Mouse (Mus musculus) layer of hippocampus, postnatal 10 days (tissue): ENCODE measurements around the gene Pcsk1n. TPM values are rescaled to one million over a fixed set of nuclear protein-coding genes. Genes with fewer than 3 reads are reported as not detected.
"Not testable (repeated sequence)": the region's sequence is repeated elsewhere in the genome, so short reads cannot be mapped to it uniquely, and the experiment has no call there.

ENCODE experiments used
- DNase-seq, 2 experiments: peaks; one replicate each; pipeline ENCODE4 v3.0.0; 2021; ENCODE audit warnings: low spot score in 2 of 2
- long read RNA-seq: library from polyadenylated mRNA; stranded (forward); transcript quantifications from one replicate; pipeline ENCODE4 v2.0.0, GENCODE M21; 2023
- total RNA-seq, 2 experiments: library from RNA; stranded (reverse); gene quantifications; 2 replicates each; pipeline ENCODE4 v1.2.3; 2021

The Pcsk1n gene
- 100 to 1,000 TPM; 307 to 355 TPM for total RNA-seq
- long read RNA-seq, transcript Pcsk1n-201 (3 exons, 2,193 nt), result major isoform, 1,120 of 1,255 reads
- long read RNA-seq, partial matches to known transcripts, result 29 of 1,255 reads
- long read RNA-seq, other reads (novel, unspliced or antisense), result 106 of 1,255 reads

DNA sequence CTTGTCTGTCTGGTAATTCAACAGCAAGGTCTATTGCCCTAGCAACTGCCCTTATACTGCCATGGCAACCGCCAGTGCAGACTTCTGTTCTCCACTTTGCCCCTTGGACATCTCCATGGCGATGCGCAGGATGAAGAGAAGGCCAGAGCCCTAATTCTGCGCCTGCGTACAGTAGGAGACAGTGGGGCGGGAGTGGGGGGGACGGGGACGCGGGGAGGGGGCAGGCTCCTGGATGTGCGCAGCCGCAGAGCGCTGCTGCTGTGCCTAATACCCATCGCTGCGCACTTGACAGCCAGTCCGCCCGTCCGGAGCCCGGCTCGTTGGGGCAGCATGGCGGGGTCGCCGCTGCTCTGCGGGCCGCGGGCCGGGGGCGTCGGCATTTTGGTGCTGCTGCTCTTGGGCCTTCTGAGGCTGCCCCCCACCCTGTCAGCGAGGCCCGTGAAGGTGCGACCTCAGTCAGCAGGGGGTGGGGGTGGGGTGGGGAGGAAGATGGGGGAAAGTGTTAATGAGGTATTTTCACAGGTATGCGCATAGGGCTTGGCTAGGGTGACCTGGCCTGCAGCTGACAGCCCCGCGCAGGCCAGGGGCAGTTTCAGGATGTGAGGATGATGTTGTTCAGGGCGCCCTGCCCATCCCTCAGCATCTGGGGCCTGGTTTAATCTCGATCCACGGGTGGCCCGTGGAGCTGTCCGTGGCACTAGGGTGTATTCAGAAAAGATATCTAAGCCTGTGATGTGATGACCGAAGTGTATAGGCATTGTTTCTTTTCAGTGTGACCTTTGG lies at the start of gene Pcsk1n:
Gene Pcsk1n (plus strand): TSS at position 222 of the 783 bp plus-strand sequence.
- DNase-seq, result peak; percentile 46 to 63

DNA sequence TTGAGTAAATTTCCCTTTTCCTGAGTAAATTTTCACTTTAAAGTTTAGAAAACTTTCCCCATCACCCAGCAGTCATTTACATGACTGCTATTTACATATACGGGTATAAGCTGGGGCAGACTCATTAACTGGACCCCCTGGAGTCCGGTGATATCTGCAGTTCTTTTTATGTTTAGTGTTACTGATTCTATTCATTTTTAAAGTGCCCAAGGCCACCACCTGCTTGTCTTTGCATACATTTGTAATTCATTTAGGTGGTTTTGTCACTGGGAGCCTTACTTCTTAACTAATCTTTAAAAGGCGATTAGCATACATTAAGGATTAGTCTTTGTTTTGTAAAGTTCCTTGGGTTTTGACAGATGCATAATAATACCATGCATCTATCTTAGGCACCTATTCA lies 49.8 kb upstream of the Pcsk1n start:
- no peak for DNase-seq

DNA sequence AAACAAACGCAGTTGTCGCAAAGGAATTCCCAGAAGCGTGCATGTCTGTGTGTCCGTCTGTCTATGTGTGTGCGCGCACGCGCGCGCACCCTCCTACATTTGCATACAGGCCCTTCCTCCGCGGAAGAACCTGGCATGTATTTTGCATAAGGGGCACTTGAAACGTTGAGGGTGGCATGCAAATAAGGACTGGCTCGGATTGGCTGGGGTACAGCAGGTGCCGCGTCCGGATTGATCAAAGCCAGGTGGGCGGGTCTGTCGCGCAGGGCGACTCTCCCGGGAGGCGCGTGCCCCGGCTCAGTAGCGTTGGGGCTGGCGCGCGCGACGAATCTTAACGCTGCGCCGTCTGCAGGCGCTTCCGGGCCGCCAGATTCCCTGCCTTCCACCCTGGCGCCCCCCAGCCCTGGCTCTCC lies 41.6 kb upstream of the Pcsk1n start, which contains the start of gene Pim2:
Gene Pim2 (plus strand): TSS at position 256 of the 413 bp plus-strand sequence.
- peak; percentile 72 to 78 for DNase-seq

DNA sequence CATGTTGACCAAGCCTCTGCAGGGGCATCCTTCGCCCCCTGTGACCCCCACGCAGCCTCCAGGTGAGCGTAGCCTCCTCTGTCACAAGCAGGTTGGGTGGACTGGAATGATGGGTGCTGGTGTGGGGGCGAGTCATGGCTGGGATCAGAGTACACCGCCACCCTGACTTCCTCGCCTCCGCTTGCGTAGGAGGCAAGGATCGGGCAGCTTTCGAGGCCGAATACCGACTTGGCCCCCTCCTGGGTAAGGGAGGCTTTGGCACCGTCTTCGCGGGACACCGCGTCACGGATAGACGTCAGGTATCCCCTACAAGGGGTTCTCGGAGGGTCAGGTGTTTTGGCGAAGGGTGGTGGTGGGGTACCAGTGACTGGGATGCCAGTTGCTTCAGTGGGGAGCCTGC lies 41.1 kb upstream of the Pcsk1n start:
- DNase-seq, result peak in 1 of 2 experiments; percentile 36

DNA sequence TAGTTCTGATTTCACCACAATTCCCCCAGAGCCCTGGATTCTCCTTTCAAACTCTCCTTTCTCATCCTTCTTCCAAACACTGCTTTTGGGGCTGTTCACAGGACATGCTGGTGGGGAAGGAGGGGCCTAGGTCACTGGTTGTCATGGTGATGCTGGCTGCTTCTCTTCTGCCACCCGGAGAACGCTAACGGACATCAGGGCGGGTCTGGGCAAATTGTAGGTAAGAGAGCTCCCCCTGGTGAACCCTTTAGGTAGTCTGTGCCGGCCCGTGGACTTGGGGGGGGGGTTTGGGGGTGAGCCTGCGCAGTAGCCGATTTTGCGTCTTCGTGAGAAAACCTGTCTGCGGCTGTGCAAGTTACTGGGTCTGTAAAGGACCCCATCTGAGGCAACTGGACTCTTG lies 39.8 kb upstream of the Pcsk1n start:
- DNase-seq, result peak; percentile 51 to 66

DNA sequence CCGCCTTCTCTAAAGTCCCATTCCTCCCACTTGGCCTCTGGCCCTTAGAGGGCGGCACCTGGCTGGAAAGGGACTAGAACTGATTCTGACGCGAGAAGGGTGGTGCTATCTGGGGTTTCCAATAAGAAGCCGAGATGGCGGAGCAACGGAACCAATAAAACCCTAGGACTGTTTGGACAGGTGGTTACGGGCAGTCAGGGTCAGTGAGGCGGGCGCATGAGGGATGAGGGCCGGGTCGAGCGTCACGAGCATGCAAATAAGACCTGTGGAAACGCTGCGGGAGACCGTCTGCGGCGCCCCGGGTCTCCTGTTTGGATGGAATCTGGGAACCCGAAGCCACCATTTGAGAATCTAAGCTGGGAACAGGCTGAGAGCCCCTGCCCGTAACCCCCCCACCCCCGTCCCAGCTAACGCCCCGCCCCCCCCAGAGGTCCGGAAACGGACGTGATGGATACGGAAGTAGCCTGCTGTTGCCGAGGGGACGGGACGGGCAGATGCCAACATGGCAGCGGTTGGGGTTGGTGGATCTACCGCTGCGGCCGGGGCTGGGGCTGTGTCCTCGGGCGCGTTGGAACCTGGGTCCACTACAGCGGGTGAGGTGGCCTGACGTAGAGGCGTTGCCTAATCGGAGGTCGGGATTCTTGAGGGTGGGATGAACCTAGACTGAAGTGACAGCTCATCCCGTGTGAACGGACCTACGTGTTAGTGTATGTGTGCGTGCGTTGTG lies 35.6 kb upstream of the Pcsk1n start, which contains the start of gene Slc35a2:
Gene Slc35a2 (plus strand): TSS at position 188 of the 727 bp plus-strand sequence.
- DNase-seq, result peak; percentile 64 to 74

DNA sequence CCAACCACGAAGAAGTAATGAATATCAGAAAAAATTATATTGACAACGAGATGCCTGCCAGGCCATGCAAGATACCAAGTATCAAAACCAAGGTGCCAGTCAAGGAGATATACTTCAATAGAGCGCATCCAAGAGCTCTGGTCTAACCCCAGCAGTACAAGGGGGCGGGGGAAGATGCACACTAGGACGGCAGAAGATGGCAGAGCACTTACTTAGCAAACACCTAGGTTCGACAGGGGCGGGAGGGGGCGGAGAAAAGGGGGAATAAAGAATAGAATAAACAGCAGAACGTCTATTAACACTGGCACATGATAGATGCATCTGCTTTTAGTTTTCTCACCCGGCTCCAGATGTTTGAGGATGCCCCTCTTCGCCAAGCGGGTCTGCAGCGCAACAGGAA lies 21.4 kb upstream of the Pcsk1n start:
- DNase-seq, result no peak

DNA sequence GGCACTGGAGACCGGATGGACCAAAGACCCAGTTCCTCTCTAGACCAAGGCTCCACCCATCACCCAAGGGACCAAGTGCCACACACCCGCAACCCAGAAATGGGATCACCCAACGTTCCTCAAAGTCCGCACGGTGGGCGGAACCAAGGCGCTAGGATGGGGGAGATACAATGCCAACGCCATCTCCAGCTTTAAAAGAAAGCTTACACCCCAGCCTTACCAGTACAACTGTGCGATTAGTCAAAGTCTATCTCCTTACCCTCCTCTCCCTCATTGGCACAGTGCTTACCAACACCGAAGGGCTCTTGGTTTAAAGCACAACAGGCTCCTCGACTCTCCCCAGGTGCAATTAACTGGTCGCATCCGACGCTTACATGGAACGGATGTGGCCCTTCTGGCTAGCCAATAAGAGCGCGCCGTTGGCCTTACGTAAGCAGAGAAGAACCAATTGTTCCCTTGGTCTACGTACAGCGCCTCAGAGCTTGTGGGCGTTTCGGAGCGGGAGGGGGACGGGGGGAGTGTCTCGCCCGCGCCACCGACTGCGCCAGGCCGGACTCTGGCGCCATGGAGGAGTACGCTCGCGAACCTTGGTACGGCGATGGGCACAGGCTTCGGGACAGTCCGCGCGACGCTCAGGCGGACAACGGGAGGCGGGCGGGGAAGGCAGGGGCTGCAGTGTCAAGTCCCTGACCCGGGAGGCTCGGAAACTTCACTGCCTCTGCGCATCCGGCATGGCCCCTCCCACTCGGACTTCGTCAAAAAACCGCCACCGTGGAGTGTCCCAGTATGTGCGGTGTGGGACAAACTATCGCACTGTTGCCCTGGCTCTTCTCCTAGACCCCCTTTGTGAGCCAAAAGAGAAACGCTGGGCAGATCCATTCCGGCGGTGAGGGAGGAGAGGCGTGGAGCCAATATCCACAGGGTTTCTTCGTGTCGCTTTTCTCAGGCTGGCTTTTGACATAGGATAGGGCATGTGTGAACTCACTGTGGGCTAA lies 20.4 kb upstream of the Pcsk1n start, which contains the start of the genes Pqbp1 and Timm17b:
Gene Pqbp1 (minus strand): TSS at position 390 of the 995 bp plus-strand sequence.
Gene Timm17b (plus strand): TSS at position 478 of the 995 bp plus-strand sequence.
- peak; percentile 72 to 81 for DNase-seq

DNA sequence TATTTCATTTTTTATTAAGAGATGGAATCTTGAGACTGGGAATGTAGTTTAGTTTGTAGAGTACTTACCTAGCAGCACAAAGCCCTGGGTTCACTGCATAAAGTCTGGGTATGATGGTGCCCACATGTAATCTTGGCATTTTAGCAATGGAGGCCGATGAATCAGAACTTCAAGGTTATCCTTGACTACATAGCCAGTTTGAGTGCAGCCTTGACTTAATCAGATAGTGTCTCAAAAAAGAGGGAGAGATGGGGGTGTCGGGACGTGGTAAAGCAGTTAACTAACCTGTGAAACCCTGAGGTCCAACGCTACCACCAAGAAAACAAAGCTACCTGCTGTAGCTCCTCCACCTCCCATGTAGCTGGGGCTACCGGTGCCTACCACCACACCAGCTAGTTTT lies 15.2 kb upstream of the Pcsk1n start:
- DNase-seq, result no peak

DNA sequence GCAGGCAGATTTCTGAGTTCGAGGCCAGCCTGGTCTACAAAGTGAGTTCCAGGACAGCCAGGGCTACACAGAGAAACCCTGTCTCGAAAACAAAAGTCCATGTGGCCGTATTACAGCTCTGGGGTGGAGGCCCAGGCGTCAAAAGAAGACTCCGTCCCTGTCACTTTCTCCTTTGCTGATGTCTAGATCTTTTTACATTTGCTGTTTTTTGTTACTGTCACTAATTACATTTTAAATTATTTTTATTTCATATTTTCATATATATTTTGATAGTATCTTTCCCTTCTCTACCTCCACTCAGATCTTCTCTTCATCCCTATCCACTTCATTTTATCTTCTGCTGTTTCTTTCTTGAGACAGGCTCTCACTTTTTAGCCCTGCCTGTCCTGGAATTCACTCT lies 11.9 kb upstream of the Pcsk1n start, which contains the start of gene Gm10491:
Gene Gm10491 (minus strand): TSS at position 101 of the 400 bp plus-strand sequence.
- DNase-seq, result no peak

DNA sequence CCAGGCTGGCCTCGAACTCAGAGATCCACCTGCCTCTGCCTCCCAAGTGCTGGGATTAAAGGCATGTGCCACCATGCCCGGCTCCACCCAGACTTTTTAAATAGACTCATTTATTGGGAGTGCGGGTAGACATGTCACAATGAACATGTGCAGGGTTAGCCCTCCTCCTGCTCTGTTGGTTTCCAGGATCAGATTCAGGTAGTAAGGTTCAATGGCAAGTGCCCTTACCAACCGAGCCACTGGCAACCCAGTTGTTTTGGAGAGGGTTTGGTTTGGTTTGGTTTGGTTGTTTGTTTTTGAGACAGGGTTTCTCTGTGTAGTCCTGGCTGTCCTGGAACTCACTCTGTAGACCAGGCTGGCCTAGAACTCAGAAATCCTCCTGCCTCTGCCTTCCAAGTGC lies 10.4 kb upstream of the Pcsk1n start, which contains the start of gene Gm10490:
Gene Gm10490 (plus strand): TSS at position 301 of the 400 bp plus-strand sequence.
- not testable (repeated sequence) for DNase-seq

DNA sequence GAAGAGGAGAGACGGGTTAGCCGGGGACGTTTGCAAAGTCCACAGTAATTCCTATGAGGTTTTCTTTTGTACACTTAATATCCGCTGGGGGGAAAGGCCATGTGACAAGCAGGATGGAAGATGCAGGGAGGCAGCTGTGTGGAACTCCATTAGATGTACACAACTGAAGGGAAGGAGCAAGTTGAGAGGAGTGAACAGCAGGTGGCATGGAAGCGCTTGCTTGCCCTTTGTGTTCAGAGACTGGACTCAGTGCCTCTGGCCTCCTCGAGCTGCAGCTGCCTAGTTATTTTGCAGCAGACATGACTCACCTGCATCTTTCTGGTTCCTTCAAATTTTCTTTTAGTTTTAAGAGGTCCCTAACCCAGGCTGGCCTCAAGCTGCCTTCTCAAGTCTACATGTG lies 9.1 kb upstream of the Pcsk1n start:
- no peak for DNase-seq

DNA sequence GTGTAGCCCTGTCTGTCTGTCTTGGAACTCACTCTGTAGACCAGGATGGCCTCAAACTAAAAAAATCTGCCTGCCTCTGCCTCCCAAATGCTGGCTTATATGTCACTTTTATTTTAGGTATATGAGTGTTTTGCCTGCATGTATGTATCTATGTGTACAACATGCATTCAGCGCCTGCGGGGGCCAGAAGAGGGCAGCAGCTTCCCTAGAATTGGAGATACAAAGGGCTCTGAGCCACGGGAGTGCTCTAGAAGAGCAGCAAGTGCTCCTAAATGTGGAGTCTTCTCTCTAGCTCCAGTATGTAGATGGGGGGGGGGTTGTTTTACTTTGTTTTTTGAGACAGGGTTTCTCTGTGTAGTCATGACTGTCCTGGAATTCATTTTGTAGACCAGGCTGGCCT lies 4.0 kb upstream of the Pcsk1n start:
- DNase-seq, result peak in 1 of 2 experiments; percentile 46

DNA sequence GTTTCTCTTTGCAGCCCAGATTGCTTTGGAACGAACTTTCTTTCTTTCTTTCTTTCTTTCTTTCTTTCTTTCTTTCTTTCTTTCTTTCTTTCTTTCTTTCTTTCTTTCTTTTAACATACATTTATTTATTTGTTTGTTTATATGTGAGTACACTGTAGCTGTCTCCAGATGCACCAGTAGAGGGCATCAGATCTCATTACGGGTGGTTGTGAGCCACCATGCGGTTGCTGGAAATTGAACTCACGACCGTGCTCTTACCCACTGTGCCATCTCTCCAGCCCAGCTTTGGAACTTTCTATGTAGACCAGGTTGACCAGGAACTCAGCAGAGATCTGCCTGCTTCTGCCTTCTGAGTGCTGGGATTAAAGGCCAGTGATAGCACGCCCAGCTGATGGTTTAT lies 1.7 kb upstream of the Pcsk1n start:
- DNase-seq, result not testable (repeated sequence)

DNA sequence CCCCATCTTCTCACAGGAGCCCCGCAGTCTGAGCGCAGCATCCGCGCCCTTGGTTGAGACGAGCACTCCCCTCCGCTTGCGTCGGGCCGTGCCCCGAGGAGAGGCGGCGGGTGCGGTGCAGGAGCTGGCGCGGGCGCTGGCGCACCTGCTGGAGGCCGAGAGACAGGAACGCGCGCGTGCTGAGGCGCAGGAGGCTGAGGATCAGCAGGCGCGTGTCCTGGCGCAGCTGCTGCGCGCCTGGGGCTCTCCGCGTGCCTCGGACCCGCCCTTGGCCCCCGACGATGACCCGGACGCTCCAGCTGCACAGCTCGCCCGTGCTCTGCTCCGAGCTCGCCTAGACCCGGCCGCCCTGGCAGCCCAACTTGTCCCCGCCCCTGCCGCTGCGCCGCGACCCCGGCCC lies 2.4 kb downstream of the Pcsk1n start:
- DNase-seq, result peak in 1 of 2 experiments; percentile 5

DNA sequence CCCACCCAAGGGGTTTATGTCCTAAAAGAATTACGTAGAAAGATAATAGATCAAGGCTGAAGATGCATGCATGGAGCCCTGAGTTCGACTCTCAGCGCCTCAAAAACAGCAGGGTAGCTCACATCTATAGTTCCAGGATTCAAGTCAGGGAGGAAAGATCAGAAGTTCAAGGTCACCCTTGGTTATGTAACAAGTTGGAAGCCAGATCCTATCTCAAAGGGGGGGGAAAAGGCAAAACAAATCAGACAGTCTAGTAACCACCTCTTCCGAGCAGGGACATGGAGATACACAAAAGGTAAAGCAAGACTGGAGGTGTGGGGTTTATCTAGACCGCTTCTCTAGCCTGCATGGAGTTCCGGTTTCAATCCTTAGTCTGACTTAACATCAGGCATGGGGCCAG lies 6.6 kb downstream of the Pcsk1n start:
- DNase-seq, result no peak

DNA sequence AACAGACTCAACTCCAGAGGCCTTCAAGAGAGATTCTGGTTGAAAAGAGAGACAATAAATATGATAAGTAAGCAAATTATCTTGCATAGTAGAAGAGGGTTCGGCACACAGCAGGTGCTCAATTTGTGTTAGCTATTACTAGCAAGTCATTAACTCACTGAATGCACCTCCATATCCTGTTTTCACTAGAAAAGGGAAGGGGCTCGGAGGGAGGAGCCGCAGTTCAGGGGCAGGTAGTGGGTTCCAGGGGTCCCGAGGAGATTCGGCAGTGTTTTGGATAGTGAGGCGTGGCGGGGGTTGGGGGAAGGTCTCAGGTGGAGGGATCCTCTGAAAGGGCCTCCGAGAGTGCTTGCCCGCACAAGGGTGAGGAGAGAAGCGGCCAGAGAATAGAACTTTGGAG lies 7.5 kb downstream of the Pcsk1n start:
- no peak for DNase-seq

DNA sequence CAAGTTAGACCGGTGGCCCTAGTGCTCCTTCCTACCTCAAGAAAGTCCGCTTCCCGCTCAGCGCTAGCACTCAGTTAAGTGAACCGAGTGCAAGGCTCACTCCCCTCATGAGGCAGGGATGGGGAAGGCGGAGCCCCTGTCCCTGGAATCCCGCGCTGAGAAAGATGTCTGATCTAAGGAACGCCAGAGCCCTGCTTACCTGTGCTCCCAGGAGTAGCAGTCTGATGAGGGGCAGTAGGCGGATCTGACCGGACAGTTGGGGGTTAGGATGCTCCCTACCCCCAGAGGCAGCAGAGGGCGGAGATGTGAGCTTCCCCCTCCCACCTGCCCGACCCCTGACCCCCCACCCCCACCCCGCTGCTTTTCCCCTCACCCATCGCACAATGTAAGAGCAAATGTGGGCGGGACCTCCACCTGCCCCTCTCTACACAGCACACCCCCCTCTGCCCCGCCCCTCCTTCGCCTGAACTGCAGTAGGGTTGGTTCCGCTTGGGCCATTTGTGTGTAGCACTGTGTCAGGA lies 8.7 kb downstream of the Pcsk1n start, which contains the start of gene Eras:
Gene Eras (minus strand): TSS at position 338 of the 521 bp plus-strand sequence.
- DNase-seq, result no peak

DNA sequence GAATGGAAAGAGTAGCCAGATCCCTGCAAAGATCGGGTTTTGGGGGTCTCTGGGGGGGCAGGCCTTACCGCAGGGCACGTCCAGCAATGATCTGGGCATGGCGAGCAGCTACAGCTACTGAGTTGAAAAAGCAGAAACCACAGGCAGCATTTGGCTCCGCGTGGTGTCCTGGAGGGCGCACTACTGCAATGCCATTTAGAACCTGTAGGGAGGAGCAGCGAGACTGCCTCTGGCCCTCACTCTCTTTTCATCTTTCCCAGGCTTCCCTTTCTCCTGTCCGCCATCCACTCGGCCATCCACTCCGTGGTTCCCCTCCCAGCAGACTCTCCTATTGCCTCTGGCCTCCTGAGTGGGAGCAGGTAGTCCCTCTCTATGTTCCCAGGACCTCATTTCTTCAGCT lies 17.3 kb downstream of the Pcsk1n start:
- no peak for DNase-seq

DNA sequence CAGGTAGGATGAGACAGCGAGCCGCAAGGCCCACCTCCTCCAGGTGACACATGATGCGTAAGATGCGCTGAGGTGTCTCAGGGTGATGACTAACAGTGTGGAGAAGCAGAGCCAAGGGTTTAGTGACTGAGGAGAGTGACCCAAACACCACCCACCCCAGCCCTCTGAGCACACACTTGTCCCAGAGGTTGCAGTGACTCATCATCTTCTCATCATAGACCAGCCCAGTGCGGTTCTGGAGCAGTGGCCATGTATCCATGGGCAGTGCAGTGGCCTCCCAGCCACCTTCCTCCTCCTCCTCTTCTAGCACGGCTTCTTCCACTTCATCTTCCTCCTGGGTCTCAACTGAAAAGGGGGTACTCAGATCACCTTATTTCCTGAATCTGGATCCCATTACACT lies 18.0 kb downstream of the Pcsk1n start:
- no peak for DNase-seq
